ENCODE assay signal across 9 mouse cellular contexts in genomic region chr3:55447486-55448460, GRCm38 (mm10). TPM values are rescaled to one million over a fixed set of nuclear protein-coding genes. Genes with fewer than 3 reads are reported as not detected.
DNase-seq lines count a peak whose midpoint lies in the region; ATAC-seq and TF ChIP-seq lines count a peak whose summit lies in the region.
"Had no signal": no experiment of that assay in that cellular context is flagged by ENCODE, and none has a peak within 500 bp of the region (broad histone marks: within the 10 kb centered on the region; RNA-seq: fewer than 3 reads in every experiment).

No protein-coding gene starts in this region.

- H3K4me3 ChIP-seq in forebrain, embryonic 15.5 days: no peak overlapping the region
- no peak overlapping the region for H3K4me3 ChIP-seq in forebrain, embryonic 10.5 days
- H3K4me3 ChIP-seq in stomach, postnatal 0 days (ENCODE audit: low read depth, low read length): no peak overlapping the region

- no peaks in the 10 kb centered on the region for H3K36me3 ChIP-seq in forebrain, embryonic 15.5 days
- H3K36me3 ChIP-seq in forebrain, embryonic 10.5 days (replicated peaks): no peaks in the 10 kb centered on the region; the same call in 1 of the 2 replicates
- H3K36me3 ChIP-seq in stomach, postnatal 0 days (ENCODE audit: control insufficient read depth, insufficient read depth, low read length): no peaks in the 10 kb centered on the region

- H3K4me1 ChIP-seq in forebrain, embryonic 15.5 days: peaks cover 19% of the 10 kb centered on the region
- no peaks in the 10 kb centered on the region for H3K4me1 ChIP-seq in forebrain, embryonic 10.5 days
- no peaks in the 10 kb centered on the region for H3K4me1 ChIP-seq in stomach, postnatal 0 days (replicated peaks; ENCODE audit: control insufficient read depth, insufficient read depth)

- TF ChIP-seq EP300 in stomach, postnatal 0 days (optimal IDR thresholded peaks at IDR 0.05): no peak

- H3K4me2 ChIP-seq in forebrain, embryonic 15.5 days (replicated peaks): no peak overlapping the region
- no peak overlapping the region for H3K4me2 ChIP-seq in stomach, postnatal 0 days (replicated peaks; ENCODE audit: low read depth)

- TF ChIP-seq CTCF in stomach, postnatal 0 days (IDR thresholded peaks at IDR 0.05; ENCODE audit: low read depth): no peak

- ATAC-seq in forebrain, embryonic 15.5 days (replicated peaks): peak; percentile 91
- no peak for ATAC-seq in stomach, postnatal 0 days (ENCODE audit: low FRiP score, low TSS enrichment)

- no peak overlapping the region for H3K9ac ChIP-seq in forebrain, embryonic 15.5 days (replicated peaks)
- no peak overlapping the region for H3K9ac ChIP-seq in stomach, postnatal 0 days (ENCODE audit: low read length)

- no peak for DNase-seq in forebrain, embryonic 10.5 days (ENCODE audit: extremely low spot score, low spot score)
- DNase-seq in MN1 (ENCODE audit: low spot score): peak; percentile 69
- peak; percentile 65 to 75 for DNase-seq in cerebellum, postnatal 25 days
- peak; percentile 91 for DNase-seq in layer of hippocampus, adult 11-12 months (ENCODE audit: low spot score)
- peak; percentile 13 for DNase-seq in ovary, postnatal 14 days (ENCODE audit: low spot score)
- DNase-seq in stomach, postnatal 0 days (ENCODE audit: low spot score): no peak
- no peak for DNase-seq in embryo, embryonic 11 days

- peak overlapping the region; percentile 68 for H3K27ac ChIP-seq in forebrain, embryonic 15.5 days (replicated peaks)
- H3K27ac ChIP-seq in forebrain, embryonic 10.5 days: no peak overlapping the region
- no peak overlapping the region for H3K27ac ChIP-seq in stomach, postnatal 0 days (replicated peaks)

- H3K9me3 ChIP-seq in forebrain, embryonic 15.5 days: no peaks in the 10 kb centered on the region
- no peaks in the 10 kb centered on the region for H3K9me3 ChIP-seq in forebrain, embryonic 10.5 days
- no peaks in the 10 kb centered on the region for H3K9me3 ChIP-seq in stomach, postnatal 0 days (ENCODE audit: control insufficient read depth, low read length)

- H3K27me3 ChIP-seq in forebrain, embryonic 15.5 days: no peaks in the 10 kb centered on the region
- no peaks in the 10 kb centered on the region for H3K27me3 ChIP-seq in forebrain, embryonic 10.5 days (ENCODE audit: poor library complexity, severe bottlenecking)
- H3K27me3 ChIP-seq in stomach, postnatal 0 days (ENCODE audit: control insufficient read depth, insufficient read depth, low read length): no peaks in the 10 kb centered on the region

- 58% methylated on average over 5 of the region's 5 CpGs for WGBS in forebrain, embryonic 15.5 days
- 88% methylated on average over 5 of the region's 5 CpGs for WGBS in forebrain, embryonic 10.5 days
- WGBS in stomach, postnatal 0 days: 72% methylated on average over 5 of the region's 5 CpGs

RNA-seq across cellular contexts. Expression of gene Gm21954, which starts 24.2 kb away (rescaled TPM):
- not detected in 2 replicates for polyA plus RNA-seq in forebrain, embryonic 15.5 days (2015; fragmentation: Nextera tagmentation; extraction: Ambion mirVana)
- polyA plus RNA-seq in forebrain, embryonic 10.5 days (2016; fragmentation: Nextera tagmentation; extraction: Ambion mirVana): not detected in 2 replicates
- not detected in 2 replicates for polyA plus RNA-seq in stomach, postnatal 0 days (2015; fragmentation: Nextera tagmentation; extraction: Ambion mirVana)
- polyA plus RNA-seq: limb, embryonic 11.5 days had no signal

Comparison
In these comparisons a context has a peak if more than half of its experiments do, and no peak if none do; other contexts are left out.
1. DNase-seq: peak in MN1 (single experiment), cerebellum, postnatal 25 days (2 of 2), layer of hippocampus, adult 11-12 months (single experiment) and ovary, postnatal 14 days (single experiment); none in forebrain, embryonic 10.5 days (single experiment), stomach, postnatal 0 days (single experiment) and embryo, embryonic 11 days (single experiment).